Mouse (Mus musculus): ENCODE measurements at regions not wholly inside any gene's neighbourhood (a gene's known extent, or its start where the extent isn't known, plus 50 kb on each side); places are given as distances from the start of the nearest gene placed in this dataset.

GRCm38 (mm10) chr8:34578043-34578442 lies 466.5 kb upstream of the Gm10131 start:
- TF ChIP-seq CTCF (IDR thresholded peaks at IDR 0.05; ENCODE audit: control insufficient read depth, insufficient read depth, insufficient read length) (no peak), MAX (IDR thresholded peaks at IDR 0.05) (no peak), FOSL1 (IDR thresholded peaks at IDR 0.05; ENCODE audit: insufficient read depth, low read length, poor library complexity, severe bottlenecking) (no peak), MYOD1 (IDR thresholded peaks at IDR 0.05; ENCODE audit: control insufficient read depth, insufficient read length, low read depth) (no peak)

Measured in C2C12 (cell line).